Mouse (Mus musculus) liver, embryonic 13.5 days (tissue): ENCODE results near the gene Wdr53. TPM values are rescaled to one million over a fixed set of nuclear protein-coding genes. Genes with fewer than 3 reads are reported as not detected.
A peak's percentile ranks its signal among the peaks of the same experiment; 100 is the strongest.
"Not testable (repeated sequence)": the region's sequence is repeated elsewhere in the genome, so short reads cannot be mapped to it uniquely, and the experiment has no call there.

Experiments
- ATAC-seq: fragments of 200-750 bp; cut with Nextera tagmentation; 2 replicates; pipeline ENCODE4 v1.8.0; 2017; ENCODE audit warnings: low read depth, mild to moderate bottlenecking, moderate number of reproducible peaks, moderate library complexity
- DNase-seq: peaks from one replicate; pipeline ENCODE4 v3.0.0; 2022
- H3K27ac ChIP-seq: fragments of 300-500 bp; sonication (generic); 2 replicates; pipeline ENCODE4 v1.5.1; 2015; ENCODE audit warnings: moderate library complexity, mild to moderate bottlenecking, inconsistent platforms
- H3K27me3 ChIP-seq: fragments of 300-500 bp; sonication (generic); 2 replicates; pipeline ENCODE4 v1.6.1; 2015; ENCODE audit warnings: mild to moderate bottlenecking, inconsistent platforms
- H3K36me3 ChIP-seq: fragments of 300-500 bp; sonication (generic); 2 replicates; pipeline ENCODE4 v1.6.1; 2015; ENCODE audit warnings: mild to moderate bottlenecking, inconsistent platforms
- H3K4me1 ChIP-seq: fragments of 300-500 bp; sonication (generic); replicated peaks from 2 replicates; pipeline ENCODE4 v1.6.1; 2015; ENCODE audit warnings: inconsistent platforms
- H3K4me2 ChIP-seq: fragments of 300-500 bp; sonication (generic); 2 replicates; pipeline ENCODE4 v1.6.1; 2015; ENCODE audit warnings: inconsistent platforms, mild to moderate bottlenecking, moderate library complexity
- H3K4me3 ChIP-seq: fragments of 300-500 bp; sonication (generic); replicated peaks from 2 replicates; pipeline ENCODE4 v1.5.1; 2015; ENCODE audit warnings: mild to moderate bottlenecking, inconsistent platforms
- H3K9ac ChIP-seq: fragments of 300-500 bp; sonication (generic); 2 replicates; pipeline ENCODE4 v1.6.1; 2015; ENCODE audit warnings: mild to moderate bottlenecking, inconsistent platforms
- H3K9me3 ChIP-seq: fragments of 300-500 bp; sonication (generic); replicated peaks from 2 replicates; pipeline ENCODE4 v1.6.1; 2016; ENCODE audit warnings: inconsistent platforms
- WGBS: fragments of 180-500 bp; shearing (Covaris S2); methylation state at CpG from one replicate; pipeline ENCODE4 v1.1.7; 2015; ENCODE audit not compliant: insufficient replicate concordance; 5-methylcytosine and 5-hydroxymethylcytosine counted together
- polyA plus RNA-seq: library from polyadenylated mRNA; unstranded; fragments of >200 nt; fragmentation: Nextera tagmentation; extraction: Ambion mirVana; gene quantifications from 2 replicates; pipeline ENCODE4 v1.2.1, GENCODE M21; 2015

Gene Wdr53
- 13.0 and 14.3 TPM in 2 replicates for polyA plus RNA-seq

DNA sequence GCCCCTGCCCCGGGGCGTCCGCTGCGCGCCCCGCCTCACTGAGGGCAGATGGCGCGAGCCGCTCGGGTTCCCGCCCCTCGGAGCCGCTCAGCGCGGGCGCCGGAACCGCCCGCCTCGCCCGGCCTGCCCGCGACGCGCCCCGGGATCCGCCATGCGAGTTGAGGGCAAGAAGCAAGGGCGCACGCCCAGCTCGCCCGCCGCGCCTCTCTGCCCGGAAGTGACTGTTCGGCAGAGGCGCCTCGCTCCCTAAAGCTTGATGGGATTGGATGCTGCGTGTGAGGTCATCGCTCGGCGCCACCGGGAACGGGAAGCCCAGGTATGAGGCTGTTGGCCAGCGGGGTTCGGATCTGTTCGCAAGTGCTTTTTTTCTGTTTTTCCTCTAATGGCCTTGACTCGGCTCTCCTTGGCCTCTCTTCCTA, at the start of gene Wdr53, which contains the start of gene Fbxo45:
Gene Wdr53, plus strand, starts transcription at position 276 of the 419 bp plus-strand sequence.
Gene Fbxo45, minus strand, starts transcription at position 207 of the 419 bp plus-strand sequence.
- peaks cover 4% of the 10 kb centered on the region for H3K36me3 ChIP-seq
- peak within 1 kb of the TSS; percentile 97 for H3K9ac ChIP-seq
- peak within 1 kb of the TSS; percentile 89 for H3K4me2 ChIP-seq
- ATAC-seq (peak; percentile 97), DNase-seq (peak; percentile 97)
- H3K27ac ChIP-seq, result peak within 1 kb of the TSS; percentile 97
- H3K27me3 ChIP-seq, result no peaks in the 10 kb centered on the region
- peak within 1 kb of the TSS; percentile 95 for H3K4me3 ChIP-seq
- under 1% methylated on average over 48 of the region's 48 CpGs for WGBS
- peaks cover 42% of the 10 kb centered on the region for H3K4me1 ChIP-seq
- no peaks in the 10 kb centered on the region for H3K9me3 ChIP-seq

DNA sequence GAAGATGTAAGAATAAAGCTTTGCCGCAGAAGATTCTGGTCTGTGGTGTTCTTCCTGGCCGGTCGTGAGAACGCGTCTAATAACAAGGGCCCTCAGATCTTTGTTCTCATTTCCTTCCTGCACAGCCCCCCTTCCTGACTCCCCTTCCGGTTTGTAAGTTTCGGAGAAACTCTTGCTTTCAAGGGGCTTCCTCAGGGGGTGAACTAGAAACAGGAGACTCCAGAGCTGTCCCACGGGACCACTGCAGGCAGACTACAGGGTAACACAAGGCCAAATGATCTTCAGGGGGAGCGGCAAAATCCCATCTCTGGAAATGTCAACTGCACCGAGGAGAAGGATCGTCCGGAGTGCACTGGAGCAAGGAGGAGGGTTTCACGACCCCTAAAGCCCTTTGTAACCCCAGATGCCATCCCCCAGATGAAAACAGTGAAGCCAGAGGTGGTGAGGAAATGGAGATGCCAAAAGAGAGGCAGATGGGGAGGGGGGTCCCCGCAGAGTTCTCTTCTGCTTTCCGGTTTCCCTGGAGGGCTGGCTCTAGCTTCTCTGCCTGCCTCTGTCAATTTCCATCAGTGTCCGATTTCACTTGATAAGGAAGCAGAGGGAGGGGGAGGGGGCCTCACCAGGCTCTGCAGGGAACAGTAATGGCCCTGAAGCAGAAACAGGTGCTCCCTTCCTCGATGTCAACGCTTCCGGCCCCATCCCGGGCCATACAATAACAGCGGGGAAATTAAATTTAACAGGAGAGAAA, 46.6 kb upstream of the Wdr53 start:
- 69% methylated on average over 21 of the region's 21 CpGs for WGBS
- ATAC-seq, result no peak
- no peak for DNase-seq
- Histone ChIP-seq H3K9me3 (no peaks in the 10 kb centered on the region), H3K27ac (peak overlapping the region; percentile 55), H3K9ac (peak overlapping the region; percentile 56), H3K27me3 (no peaks in the 10 kb centered on the region), H3K4me3 (peak overlapping the region; percentile 44), H3K4me1 (no peaks in the 10 kb centered on the region), H3K4me2 (peak overlapping the region; percentile 34), H3K36me3 (no peaks in the 10 kb centered on the region)

DNA sequence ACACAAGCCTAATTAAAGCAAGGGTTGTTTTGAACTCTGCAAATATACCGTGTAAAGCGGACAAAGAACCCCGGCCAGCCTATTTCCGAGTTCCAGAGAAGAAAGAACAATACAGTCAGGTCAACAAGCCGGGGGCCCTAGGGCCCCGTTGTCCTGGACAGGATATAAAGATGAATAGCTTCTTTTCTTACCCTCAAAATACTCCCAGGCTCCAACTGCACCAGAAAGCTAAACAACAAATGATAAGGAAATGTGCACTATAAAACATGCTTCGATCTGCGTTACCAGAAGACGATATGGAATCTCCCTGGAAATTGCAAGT, 46.1 kb upstream of the Wdr53 start:
- ATAC-seq (no peak), DNase-seq (no peak)
- no peaks in the 10 kb centered on the region for H3K4me1 ChIP-seq
- H3K27ac ChIP-seq, result no peak overlapping the region
- peak overlapping the region; percentile 44 for H3K4me3 ChIP-seq
- peak overlapping the region; percentile 34; the same call in 1 of the 2 replicates for H3K4me2 ChIP-seq
- H3K9ac ChIP-seq, result peak overlapping the region; percentile 56; the same call in 1 of the 2 replicates
- H3K36me3 ChIP-seq, result no peaks in the 10 kb centered on the region
- WGBS, result 71% methylated on average over 9 of the region's 9 CpGs
- no peaks in the 10 kb centered on the region for H3K9me3 ChIP-seq
- no peaks in the 10 kb centered on the region for H3K27me3 ChIP-seq

- DNase-seq, result peak; percentile 62
- WGBS, result 34% methylated on average over 6 of the region's 6 CpGs
These were observed 44.3 kb upstream of the Wdr53 start for GRCm38 (mm10) chr16:32202681-32203080.

DNA sequence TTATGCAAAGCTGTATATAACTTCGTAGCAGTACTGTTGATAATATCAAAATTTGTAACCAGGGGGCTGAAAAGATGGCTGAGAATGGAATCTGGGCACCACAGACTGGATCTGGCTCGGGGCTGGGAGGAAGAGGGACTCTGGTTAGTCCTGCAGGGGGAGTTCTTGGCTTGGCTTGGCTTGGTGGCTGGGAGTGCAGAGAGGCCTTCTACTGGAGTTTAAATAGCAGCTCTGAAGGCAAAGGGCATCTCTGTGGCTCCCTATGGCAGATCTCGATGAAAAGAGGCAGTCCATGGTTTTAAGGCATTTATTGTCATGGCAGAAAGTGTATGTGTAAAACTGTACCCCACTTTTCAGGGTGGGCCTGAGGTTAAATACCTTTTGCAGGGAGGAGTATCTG, 42.1 kb upstream of the Wdr53 start:
- ATAC-seq (no peak), DNase-seq (no peak)
- H3K36me3 ChIP-seq, result no peaks in the 10 kb centered on the region
- no peak overlapping the region for H3K4me2 ChIP-seq
- H3K9ac ChIP-seq, result no peak overlapping the region
- H3K9me3 ChIP-seq, result 0 out of 2 replicates have a peak, but pooled peaks cover 5% of the 10 kb centered on the region
- no peaks in the 10 kb centered on the region for H3K4me1 ChIP-seq
- no peaks in the 10 kb centered on the region for H3K27me3 ChIP-seq
- H3K4me3 ChIP-seq, result no peak overlapping the region
- H3K27ac ChIP-seq, result no peak overlapping the region
- WGBS, result 44% methylated on average over 3 of the region's 3 CpGs

More at GRCm38 (mm10) chr16:32202681-32203080, 44.3 kb upstream of the Wdr53 start:
- Histone ChIP-seq H3K9me3 (no peaks in the 10 kb centered on the region), H3K4me1 (no peaks in the 10 kb centered on the region), H3K27me3 (no peaks in the 10 kb centered on the region), H3K9ac (no peak overlapping the region), H3K27ac (no peak overlapping the region), H3K4me3 (no peak overlapping the region), H3K36me3 (no peaks in the 10 kb centered on the region), H3K4me2 (no peak overlapping the region)
- ATAC-seq, result peak; percentile 60

GRCm38 (mm10) chr16:32214156-32214555, 32.9 kb upstream of the Wdr53 start:
- Histone ChIP-seq H3K27ac (no peak overlapping the region), H3K4me1 (no peaks in the 10 kb centered on the region), H3K27me3 (no peaks in the 10 kb centered on the region), H3K9me3 (0 out of 2 replicates have a peak, but pooled peaks cover 5% of the 10 kb centered on the region), H3K9ac (no peak overlapping the region), H3K4me2 (no peak overlapping the region), H3K4me3 (no peak overlapping the region), H3K36me3 (no peaks in the 10 kb centered on the region)
- ATAC-seq (no peak), DNase-seq (no peak)

DNA sequence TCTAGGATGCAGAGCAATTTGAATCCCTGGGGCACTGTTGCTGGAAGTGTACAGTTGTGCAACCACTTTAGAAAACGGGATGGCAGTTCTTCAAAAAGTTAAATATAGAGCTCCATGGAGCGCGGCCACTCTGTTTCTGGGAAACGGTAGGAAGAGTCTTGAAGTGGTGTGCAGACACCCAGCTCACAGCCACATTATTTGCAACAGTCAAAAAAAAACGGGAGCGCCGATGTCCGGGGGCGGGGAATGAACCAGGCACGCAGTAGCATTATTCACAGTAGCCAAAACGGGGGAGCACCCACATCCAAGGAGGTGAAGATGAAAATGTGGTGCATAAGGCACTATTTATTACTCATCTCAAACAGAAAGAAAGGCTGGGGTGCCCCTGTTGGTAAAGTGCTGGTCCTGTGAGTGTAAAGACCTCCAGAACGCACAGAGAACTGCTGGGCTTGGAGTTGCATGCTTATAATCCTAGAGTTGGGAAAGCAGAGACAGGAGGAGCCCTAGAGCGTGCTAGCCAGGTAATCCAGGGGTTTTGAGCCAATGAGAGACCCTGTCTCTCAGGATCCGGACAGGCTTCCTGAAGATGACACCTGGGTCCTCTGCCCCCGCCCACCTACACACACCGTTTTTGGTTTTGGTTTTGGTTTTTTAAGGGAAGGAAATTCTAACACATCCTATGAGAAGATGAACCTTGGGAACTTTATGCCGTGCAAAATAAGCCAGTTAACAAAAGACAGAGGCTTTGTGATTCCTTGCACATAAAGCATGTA, 32.0 kb upstream of the Wdr53 start:
- Histone ChIP-seq H3K9me3 (no peaks in the 10 kb centered on the region), H3K27ac (no peak overlapping the region), H3K9ac (no peak overlapping the region), H3K36me3 (no peaks in the 10 kb centered on the region), H3K4me2 (no peak overlapping the region), H3K27me3 (no peaks in the 10 kb centered on the region), H3K4me3 (no peak overlapping the region), H3K4me1 (no peaks in the 10 kb centered on the region)
- 60% methylated on average over 17 of the region's 17 CpGs for WGBS
- ATAC-seq (no peak), DNase-seq (no peak)

DNA sequence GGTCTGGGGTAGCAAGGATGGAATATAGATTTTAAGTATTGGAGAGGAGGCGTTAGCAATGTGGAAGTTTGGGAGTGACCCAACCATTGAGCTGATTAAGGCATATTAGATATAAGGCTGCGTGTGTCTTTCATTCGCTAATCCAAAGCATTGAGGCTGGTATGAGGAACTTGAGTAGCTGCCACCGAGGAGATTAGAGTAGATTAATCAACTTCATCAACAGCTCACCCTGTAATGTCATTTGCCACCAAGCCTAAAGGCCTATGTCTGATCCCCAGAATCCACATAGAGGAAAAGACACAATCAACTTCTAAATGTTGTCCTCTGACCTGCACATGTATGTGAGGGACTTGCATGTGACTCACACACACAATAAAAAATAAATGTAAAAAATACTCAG, 25.2 kb upstream of the Wdr53 start:
- H3K4me2 ChIP-seq, result no peak overlapping the region
- 57% methylated on average over 4 of the region's 4 CpGs for WGBS
- no peaks in the 10 kb centered on the region for H3K4me1 ChIP-seq
- no peaks in the 10 kb centered on the region for H3K9me3 ChIP-seq
- H3K27ac ChIP-seq, result no peak overlapping the region
- no peaks in the 10 kb centered on the region for H3K36me3 ChIP-seq
- no peak overlapping the region for H3K4me3 ChIP-seq
- H3K27me3 ChIP-seq, result no peaks in the 10 kb centered on the region
- H3K9ac ChIP-seq, result no peak overlapping the region
- DNase-seq (no peak), ATAC-seq (no peak)

DNA sequence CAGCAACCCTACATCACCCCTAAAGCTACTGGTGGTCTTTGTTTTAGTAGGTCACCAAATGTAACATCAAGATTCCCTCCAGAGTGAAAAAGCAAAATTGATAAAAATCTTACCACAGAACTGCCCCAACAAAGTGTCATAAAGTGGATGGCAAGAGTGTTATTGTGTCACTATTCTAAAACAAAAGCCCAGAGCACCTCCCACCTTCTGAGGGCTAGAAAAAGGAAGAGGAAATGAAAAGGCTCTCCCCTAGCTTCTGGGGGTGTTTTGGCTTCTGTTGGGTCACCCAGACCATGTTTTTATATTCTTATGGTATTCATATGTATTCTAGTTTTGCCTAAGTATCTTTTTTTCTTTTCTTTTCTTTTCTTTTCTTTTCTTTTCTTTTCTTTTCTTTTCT, 24.6 kb upstream of the Wdr53 start:
- Histone ChIP-seq H3K27me3 (no peaks in the 10 kb centered on the region), H3K9ac (no peak overlapping the region), H3K27ac (no peak overlapping the region), H3K36me3 (no peaks in the 10 kb centered on the region), H3K4me1 (no peaks in the 10 kb centered on the region), H3K4me3 (no peak overlapping the region), H3K4me2 (no peak overlapping the region), H3K9me3 (no peaks in the 10 kb centered on the region)
- no peak for DNase-seq
- ATAC-seq, result no peak

- peaks cover 39% of the 10 kb centered on the region for H3K36me3 ChIP-seq
- not testable (repeated sequence) for ATAC-seq, H3K4me3 ChIP-seq, H3K27me3 ChIP-seq, H3K4me1 ChIP-seq, H3K9me3 ChIP-seq, H3K27ac ChIP-seq, H3K4me2 ChIP-seq, H3K9ac ChIP-seq, DNase-seq
- 78% methylated on average over 3 of the region's 3 CpGs for WGBS
These were observed 15.0 kb upstream of the Wdr53 start for GRCm38 (mm10) chr16:32232050-32232449.

GRCm38 (mm10) chr16:32237930-32238680, 8.9 kb upstream of the Wdr53 start:
- DNase-seq (no peak), ATAC-seq (no peak)
- WGBS, result 88% methylated on average over 19 of the region's 19 CpGs
- H3K27me3 ChIP-seq, result no peaks in the 10 kb centered on the region
- no peak overlapping the region for H3K4me2 ChIP-seq
- peaks cover 49% of the 10 kb centered on the region for H3K36me3 ChIP-seq
- no peak overlapping the region for H3K9ac ChIP-seq
- H3K4me1 ChIP-seq, result peaks cover 3% of the 10 kb centered on the region
- no peaks in the 10 kb centered on the region for H3K9me3 ChIP-seq
- H3K27ac ChIP-seq, result no peak overlapping the region
- H3K4me3 ChIP-seq, result no peak overlapping the region
